Mouse (Mus musculus) bone marrow macrophage, adult 2 months (primary cell): Measurements from ENCODE around the gene Nodal. TPM values are rescaled to one million over a fixed set of nuclear protein-coding genes. Genes with fewer than 3 reads are reported as not detected.
"Not testable (repeated sequence)": the region's sequence is repeated elsewhere in the genome, so short reads cannot be mapped to it uniquely, and the experiment has no call there.

ENCODE experiments used
- H3K27ac ChIP-seq: 2 replicates; pipeline ENCODE4 v1.5.1; 2012; ENCODE audit warnings: low read depth, low read length; ENCODE audit not compliant: insufficient read depth
- H3K4me1 ChIP-seq: 2 replicates; pipeline ENCODE4 v1.6.1; 2012; ENCODE audit warnings: low read length; ENCODE audit not compliant: control insufficient read depth, insufficient read depth
- H3K4me3 ChIP-seq: 2 replicates; pipeline ENCODE4 v1.5.1; 2012; ENCODE audit warnings: mild to moderate bottlenecking, low read length, moderate library complexity; ENCODE audit not compliant: insufficient read depth
- CTCF ChIP-seq: IDR thresholded peaks from 2 replicates; pipeline ENCODE4 v1.5.1; 2012; ENCODE audit warnings: low read depth, mild to moderate bottlenecking, low read length, moderate library complexity
- POLR2A ChIP-seq: IDR thresholded peaks from 2 replicates; pipeline ENCODE4 v1.6.1; 2012; ENCODE audit warnings: mild to moderate bottlenecking, low read depth, low read length, borderline replicate concordance
- polyA plus RNA-seq: library from polyadenylated mRNA; stranded (reverse); fragments of >200 nt; gene quantifications from 2 replicates; pipeline ENCODE4 v1.2.4, GENCODE M21; 2012; ENCODE audit not compliant: missing spikeins, insufficient read depth, insufficient read length

Gene Nodal
- polyA plus RNA-seq, 1 experiment: not detected

- H3K27ac ChIP-seq: no peak overlapping the region
- H3K4me1 ChIP-seq: peaks cover 24% of the 10 kb centered on the region
- no peak for TF ChIP-seq CTCF
- no peak for TF ChIP-seq POLR2A
- no peak overlapping the region for H3K4me3 ChIP-seq
These were observed 31.1 kb downstream of the Nodal start for GRCm38 (mm10) chr10:61448834-61449233.

DNA sequence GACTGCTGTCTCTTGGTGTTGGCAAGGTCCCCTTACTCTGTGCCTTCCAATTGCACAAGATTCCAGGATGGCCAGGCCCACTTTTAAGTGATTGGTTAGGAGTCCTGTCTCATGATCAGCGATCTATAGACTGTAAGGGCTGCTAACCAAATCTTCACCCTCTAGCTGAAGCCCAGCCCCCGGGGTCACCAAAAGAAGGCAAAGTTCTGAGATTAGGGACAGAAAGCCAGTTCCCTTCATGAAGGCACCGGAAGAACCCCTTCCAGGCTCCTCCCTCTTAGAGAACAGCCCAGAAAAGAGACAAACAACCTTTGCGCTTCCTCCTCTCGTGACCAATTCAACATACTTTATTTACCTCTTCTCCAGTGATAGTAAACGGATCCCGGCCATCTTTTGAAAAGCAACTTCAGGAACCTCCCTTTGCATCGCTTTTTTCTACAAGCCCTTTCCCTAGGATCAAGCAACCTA, 33.7 kb downstream of the Nodal start:
- no peak for TF ChIP-seq POLR2A
- no peak for TF ChIP-seq CTCF

GRCm38 (mm10) chr10:61451931-61452617, 34.3 kb downstream of the Nodal start:
- Histone ChIP-seq H3K27ac (peak overlapping the region; percentile 82), H3K4me1 (peaks cover 22% of the 10 kb centered on the region), H3K4me3 (peak overlapping the region; percentile 96)
- no peak for TF ChIP-seq CTCF
- no peak for TF ChIP-seq POLR2A

More for the DNA sequence above, 33.7 kb downstream of the Nodal start:
- Histone ChIP-seq H3K27ac (peak overlapping the region; percentile 82), H3K4me3 (peak overlapping the region; percentile 96), H3K4me1 (peaks cover 20% of the 10 kb centered on the region)

- TF ChIP-seq POLR2A (no peak), CTCF (no peak)
- peak within 1 kb of the TSS; percentile 96 for H3K4me3 ChIP-seq
- H3K4me1 ChIP-seq: peaks cover 19% of the 10 kb centered on the region
- H3K27ac ChIP-seq: peak within 1 kb of the TSS; percentile 82
These were observed 34.9 kb downstream of the Nodal start, which contains the start of gene Eif4ebp2 for GRCm38 (mm10) chr10:61452645-61453044. Gene Eif4ebp2, minus strand, starts transcription at chr10:61452661.

GRCm38 (mm10) chr10:61453171-61453570, 35.4 kb downstream of the Nodal start:
- not testable (repeated sequence) for H3K27ac ChIP-seq
- Histone ChIP-seq H3K4me1 (peaks cover 17% of the 10 kb centered on the region), H3K4me3 (peak overlapping the region; percentile 17; the same call in 1 of the 2 replicates)

- Histone ChIP-seq H3K4me3 (no peak overlapping the region), H3K4me1 (0 out of 2 replicates have a peak, but pooled peaks cover 2% of the 10 kb centered on the region), H3K27ac (no peak overlapping the region)
- TF ChIP-seq CTCF (no peak), POLR2A (no peak)
These were observed 39.4 kb downstream of the Nodal start for GRCm38 (mm10) chr10:61457182-61457581.

DNA sequence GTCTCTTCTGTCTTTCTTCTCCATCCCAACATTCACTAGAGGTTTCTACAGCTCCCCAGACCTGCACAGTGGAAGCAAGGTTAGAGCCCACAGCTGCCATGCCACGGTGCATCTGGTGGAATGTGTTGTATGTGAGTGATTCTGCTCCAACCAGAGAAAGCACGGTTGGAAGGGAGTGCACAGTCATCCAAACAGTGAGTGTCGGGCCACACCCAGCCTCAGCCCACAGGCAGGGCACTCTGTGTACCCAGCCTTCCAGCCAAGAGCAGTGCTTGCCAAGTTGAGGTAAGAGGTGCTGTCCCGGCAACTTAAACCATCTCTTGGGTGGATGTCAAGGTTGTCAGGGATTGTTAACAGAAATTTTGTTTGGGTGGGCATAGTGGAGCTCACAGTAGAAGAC, 47.2 kb downstream of the Nodal start:
- Histone ChIP-seq H3K4me1 (peaks cover 7% of the 10 kb centered on the region), H3K4me3 (no peak overlapping the region), H3K27ac (no peak overlapping the region)
- TF ChIP-seq CTCF (no peak), POLR2A (no peak)

GRCm38 (mm10) chr10:61466242-61466641, 48.5 kb downstream of the Nodal start:
- TF ChIP-seq POLR2A (no peak), CTCF (peak; percentile 28; the same call in 1 of the 2 replicates)
- no peak overlapping the region for H3K4me3 ChIP-seq
- H3K27ac ChIP-seq: no peak overlapping the region
- peaks cover 7% of the 10 kb centered on the region for H3K4me1 ChIP-seq

GRCm38 (mm10) chr10:61466873-61467272, 49.1 kb downstream of the Nodal start:
- Histone ChIP-seq H3K4me1 (peaks cover 7% of the 10 kb centered on the region), H3K4me3 (no peak overlapping the region), H3K27ac (no peak overlapping the region)
- TF ChIP-seq CTCF (peak; percentile 33; the same call in 1 of the 2 replicates), POLR2A (no peak)

DNA sequence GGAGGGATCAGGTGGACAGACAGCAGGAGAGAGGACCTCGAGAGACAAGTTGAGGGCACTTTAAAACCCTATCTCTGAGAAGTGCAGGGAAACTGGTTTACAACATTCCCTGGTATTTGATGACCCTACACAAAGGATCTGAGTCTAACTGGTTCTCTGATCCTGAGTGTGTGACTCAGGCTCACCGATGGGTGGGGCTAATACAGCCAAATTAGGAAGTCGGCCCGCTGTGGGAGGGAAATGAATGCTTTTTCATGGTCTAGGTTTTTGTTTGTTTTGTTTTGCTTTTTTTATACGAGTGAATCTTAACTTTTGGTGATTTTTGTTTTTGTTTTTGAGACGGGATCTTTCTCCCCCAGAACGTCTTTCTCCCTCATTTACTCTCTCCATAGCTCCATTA, 51.1 kb downstream of the Nodal start:
- TF ChIP-seq POLR2A: no peak
- no peak for TF ChIP-seq CTCF

More for the DNA sequence above, 51.1 kb downstream of the Nodal start:
- H3K4me3 ChIP-seq: no peak overlapping the region
- H3K4me1 ChIP-seq: peaks cover 7% of the 10 kb centered on the region
- H3K27ac ChIP-seq: no peak overlapping the region
